Mouse (Mus musculus): ENCODE results near the gene Ip6k1.

- no peak for TF ChIP-seq USF1 (IDR thresholded peaks at IDR 0.05; ENCODE audit: low read depth)
- no peak for TF ChIP-seq POLR2A (IDR thresholded peaks at IDR 0.05; ENCODE audit: insufficient read length, low read depth)
- no peak for TF ChIP-seq MAX (IDR thresholded peaks at IDR 0.05; ENCODE audit: low read depth)
- TF ChIP-seq E2F4 (IDR thresholded peaks at IDR 0.05; ENCODE audit: insufficient read depth), result no peak
- TF ChIP-seq MYOG (IDR thresholded peaks at IDR 0.05; ENCODE audit: control insufficient read depth in 1 of 3, insufficient read depth in 1 of 3, insufficient read length in 2 of 3, low read depth in 2 of 3), result no peak
- no peak for TF ChIP-seq TCF12 (IDR thresholded peaks at IDR 0.05; ENCODE audit: insufficient read depth, poor library complexity, severe bottlenecking)
- TF ChIP-seq CEBPB (IDR thresholded peaks at IDR 0.05; ENCODE audit: insufficient read depth, poor library complexity, severe bottlenecking), result no peak
- TF ChIP-seq MYOD1 (IDR thresholded peaks at IDR 0.05; ENCODE audit: control insufficient read depth in 1 of 3, insufficient read length in 2 of 3, low read depth in 2 of 3), result no peak
- no peak for TF ChIP-seq POLR2AphosphoS2 (IDR thresholded peaks at IDR 0.05; ENCODE audit: insufficient read length, low read depth)
- no peak for TF ChIP-seq TCF3 (IDR thresholded peaks at IDR 0.05; ENCODE audit: insufficient read length, low read depth)
- TF ChIP-seq REST (IDR thresholded peaks at IDR 0.05; ENCODE audit: insufficient read depth, insufficient read length), result no peak
- no peak for TF ChIP-seq SRF (IDR thresholded peaks at IDR 0.05; ENCODE audit: control insufficient read depth, insufficient read length, low read depth)
These were observed 18.4 kb downstream of the Ip6k1 start for GRCm38 (mm10) chr9:108020741-108021140.

Measured in myocyte (in vitro differentiated cells).